Mouse (Mus musculus): Measurements from ENCODE around the gene Mapk11.

The Mapk11 gene

DNA sequence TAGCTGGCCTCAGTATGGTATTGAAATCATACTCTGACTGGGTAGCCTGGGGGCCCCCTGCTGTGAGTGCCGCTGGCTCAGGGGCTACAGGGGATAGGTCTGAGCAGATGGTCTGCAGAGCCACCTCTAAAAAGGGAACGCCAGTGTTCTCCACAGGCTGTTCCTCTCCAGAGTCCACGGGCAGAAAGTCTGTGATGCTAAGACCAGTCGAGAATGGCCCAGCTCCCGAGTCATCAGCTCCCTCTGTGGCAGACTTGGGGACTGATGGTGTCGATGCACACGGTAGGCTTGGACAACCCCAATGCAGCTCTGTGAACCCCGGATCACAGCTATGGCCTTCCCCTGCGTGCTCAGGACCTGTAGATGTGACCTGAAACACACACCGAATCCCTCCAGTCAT, 45.5 kb downstream of the Mapk11 start:
- no peak for DNase-seq (ENCODE audit: extremely low spot score)

GRCm38 (mm10) chr15:89102646-89103045, 46.8 kb downstream of the Mapk11 start:
- no peak for DNase-seq (ENCODE audit: extremely low spot score)

- DNase-seq (ENCODE audit: extremely low spot score) = no peak
These were observed 48.6 kb downstream of the Mapk11 start for GRCm38 (mm10) chr15:89100823-89101222.

- DNase-seq (ENCODE audit: extremely low spot score) = no peak
These were observed 50.8 kb downstream of the Mapk11 start for GRCm38 (mm10) chr15:89098616-89099015.

GRCm38 (mm10) chr15:89097450-89097849, 52.0 kb downstream of the Mapk11 start:
- no peak for DNase-seq (ENCODE audit: extremely low spot score)

Data from embryo, embryonic 9.5 days (tissue).